Mouse (Mus musculus): ENCODE measurements around the gene Slc46a2.

GRCm38 (mm10) chr4:59884136-59884696 is 30.6 kb downstream of the Slc46a2 start:
- TF ChIP-seq CTCF (IDR thresholded peaks at IDR 0.05; ENCODE audit: low read depth, low read length) (no peak), GATA1 (IDR thresholded peaks at IDR 0.05; ENCODE audit: borderline replicate concordance, low read length) (no peak)
